Mouse (Mus musculus) limb, embryonic 11.5 days (tissue): ENCODE measurements around the gene Znrf1. TPM values are rescaled to one million over a fixed set of nuclear protein-coding genes. Genes with fewer than 3 reads are reported as not detected.

ENCODE experiments used
- ATAC-seq: fragments of 200-750 bp; cut with Nextera tagmentation; 2 replicates; pipeline ENCODE4 v1.8.0; 2017; ENCODE audit warnings: low read depth; ENCODE audit not compliant: insufficient number of reproducible peaks, low FRiP score, low TSS enrichment
- DNase-seq: peaks from one replicate; pipeline ENCODE4 v3.0.0-alpha.2; 2015; ENCODE audit warnings: low spot score
- H3K27ac ChIP-seq: fragments of 300-500 bp; sonication (generic); replicated peaks from 2 replicates; pipeline ENCODE4 v1.5.1; 2014; ENCODE audit warnings: low read depth, mild to moderate bottlenecking, low read length
- H3K27me3 ChIP-seq: fragments of 300-500 bp; sonication (generic); 2 replicates; pipeline ENCODE4 v1.6.1; 2014; ENCODE audit warnings: mild to moderate bottlenecking, low read length, mixed read lengths; ENCODE audit not compliant: control insufficient read depth, insufficient read depth
- H3K36me3 ChIP-seq: fragments of 300-500 bp; sonication (generic); 2 replicates; pipeline ENCODE4 v1.6.1; 2014; ENCODE audit warnings: mild to moderate bottlenecking, low read length, moderate library complexity, mixed read lengths; ENCODE audit not compliant: control insufficient read depth, insufficient read depth
- H3K4me1 ChIP-seq: fragments of 300-500 bp; sonication (generic); 2 replicates; pipeline ENCODE4 v1.6.1; 2014; ENCODE audit warnings: low read length, mixed read lengths; ENCODE audit not compliant: control insufficient read depth, insufficient read depth
- H3K4me2 ChIP-seq: fragments of 300-500 bp; sonication (generic); 2 replicates; pipeline ENCODE4 v1.6.1; 2014; ENCODE audit warnings: low read depth, mild to moderate bottlenecking, moderate library complexity; ENCODE audit not compliant: severe bottlenecking
- H3K4me3 ChIP-seq: fragments of 300-500 bp; sonication (generic); 2 replicates; pipeline ENCODE4 v1.5.1; 2014; ENCODE audit warnings: low read depth, low read length
- H3K9ac ChIP-seq: fragments of 300-500 bp; sonication (generic); 2 replicates; pipeline ENCODE4 v1.6.1; 2014; ENCODE audit warnings: mild to moderate bottlenecking, low read length
- H3K9me3 ChIP-seq: fragments of 300-500 bp; sonication (generic); 2 replicates; pipeline ENCODE4 v1.6.1; 2016; ENCODE audit warnings: low read length; ENCODE audit not compliant: control insufficient read depth
- WGBS: fragments of 180-500 bp; shearing (Covaris S2); extraction: QIAGEN DNeasy Blood & Tissue Kit; methylation state at CpG from one replicate; pipeline ENCODE4 v1.1.7; 2014; 5-methylcytosine and 5-hydroxymethylcytosine counted together
- polyA plus RNA-seq: library from polyadenylated mRNA; unstranded; fragments of >200 nt; fragmentation: Nextera tagmentation; extraction: Ambion mirVana; gene quantifications from 2 replicates; pipeline ENCODE4 v1.2.1, GENCODE M21; 2014

Znrf1 gene
- polyA plus RNA-seq, 1 experiment from 2014 or later = 49.9 TPM

DNA sequence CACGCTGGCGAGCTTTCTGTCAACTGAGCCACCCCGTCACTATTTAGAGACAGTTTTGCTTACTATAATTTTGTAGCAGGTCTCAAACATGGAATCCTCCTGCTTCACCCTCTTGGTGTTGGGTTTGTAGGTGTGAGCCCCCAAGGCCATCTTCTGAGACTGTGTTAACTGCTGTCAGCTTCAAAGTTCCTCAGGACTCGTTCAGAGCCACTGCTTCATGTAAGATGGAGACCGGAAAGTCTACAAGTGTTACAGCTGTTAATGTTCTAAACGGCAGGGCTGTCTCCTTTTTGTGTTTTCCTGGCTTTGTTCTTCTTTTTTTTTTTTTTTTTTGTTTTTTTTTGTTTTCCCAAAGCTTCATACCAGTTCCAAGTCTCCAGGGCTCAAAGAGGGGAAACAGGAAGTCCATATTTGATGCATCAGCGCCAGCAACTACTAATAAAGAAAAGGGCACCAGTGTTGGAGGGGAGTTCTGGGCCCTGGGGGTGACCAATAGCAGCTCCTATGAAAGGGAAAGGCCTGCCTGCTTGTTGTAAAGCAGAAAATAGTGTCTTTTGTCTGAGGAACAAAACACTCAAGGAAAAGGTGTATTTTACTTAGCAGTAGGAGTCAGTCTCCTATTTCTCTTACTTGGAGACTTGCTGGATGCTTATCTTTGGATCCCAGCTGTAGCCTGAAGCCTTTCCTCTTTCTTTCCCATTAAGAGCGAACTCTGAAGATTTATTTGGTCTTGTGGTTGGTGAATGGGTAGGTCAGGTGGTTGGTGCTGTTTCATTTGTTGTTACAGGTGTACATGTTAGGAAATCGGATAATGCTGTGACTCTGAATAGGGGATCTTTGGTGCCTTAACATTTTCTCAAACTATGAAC, 14.3 kb downstream of the Znrf1 start:
- DNase-seq (no peak), ATAC-seq (no peak)
- no peak overlapping the region for H3K4me3 ChIP-seq
- WGBS = 78% methylated on average over 9 of the region's 9 CpGs
- H3K4me1 ChIP-seq = no peaks in the 10 kb centered on the region
- H3K4me2 ChIP-seq = no peak overlapping the region
- no peak overlapping the region for H3K27ac ChIP-seq
- H3K36me3 ChIP-seq = peaks cover 4% of the 10 kb centered on the region; the same call in 1 of the 2 replicates
- H3K9me3 ChIP-seq = no peaks in the 10 kb centered on the region
- no peak overlapping the region for H3K9ac ChIP-seq
- no peaks in the 10 kb centered on the region for H3K27me3 ChIP-seq

DNA sequence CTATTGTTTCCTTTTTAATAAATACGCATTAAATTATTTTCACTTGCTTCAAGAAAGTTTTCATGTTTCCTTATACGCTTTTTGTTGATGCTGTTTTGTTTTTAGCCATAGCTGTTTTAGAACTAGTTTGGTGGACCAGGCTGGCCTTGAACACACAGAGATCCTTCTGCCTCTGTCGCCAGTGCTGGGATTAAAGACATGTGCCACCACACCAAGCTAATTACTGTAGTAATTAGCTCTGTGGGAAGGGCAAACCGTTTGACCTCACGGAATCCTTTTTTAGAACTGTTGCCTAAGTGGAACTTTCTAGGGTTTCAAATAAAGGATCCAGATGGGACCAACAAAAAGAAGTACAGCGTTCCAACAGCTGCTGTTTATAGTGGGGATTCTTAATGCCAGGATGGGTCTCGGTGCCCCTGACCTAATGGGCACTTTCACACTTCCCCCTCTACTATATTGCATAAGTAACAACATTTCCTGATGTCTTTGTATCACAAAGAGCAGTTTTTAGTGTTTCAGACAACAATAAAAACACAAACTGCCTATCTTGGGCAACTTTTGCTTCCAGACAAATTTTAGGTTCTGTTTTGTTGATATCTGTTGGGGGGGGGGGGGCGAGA, 15.7 kb downstream of the Znrf1 start:
- Histone ChIP-seq H3K36me3 (peaks cover 4% of the 10 kb centered on the region; the same call in 1 of the 2 replicates), H3K9ac (no peak overlapping the region), H3K27me3 (no peaks in the 10 kb centered on the region), H3K4me1 (no peaks in the 10 kb centered on the region), H3K4me2 (no peak overlapping the region), H3K9me3 (no peaks in the 10 kb centered on the region), H3K4me3 (no peak overlapping the region), H3K27ac (no peak overlapping the region)
- 65% methylated on average over 8 of the region's 8 CpGs for WGBS
- ATAC-seq (no peak), DNase-seq (no peak)

DNA sequence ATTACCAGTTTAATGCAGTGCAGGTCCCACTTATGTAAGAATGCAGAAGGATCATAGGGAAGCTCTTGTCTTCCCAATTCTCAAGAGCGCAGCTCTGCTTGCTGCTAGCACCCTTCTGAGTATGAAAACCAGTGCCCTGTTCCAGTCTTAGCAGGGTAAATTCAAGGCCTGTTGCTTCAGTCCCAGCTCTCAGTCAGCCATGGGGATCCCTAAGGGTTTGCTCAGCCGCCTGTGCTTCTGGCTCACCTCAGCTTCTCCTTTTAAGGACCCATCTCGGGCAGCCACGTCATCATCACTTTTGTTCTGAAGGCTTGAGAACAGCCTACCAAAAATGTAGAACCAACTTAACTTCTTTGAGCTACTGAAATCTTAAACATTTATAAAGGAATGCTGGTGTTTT, 25.9 kb downstream of the Znrf1 start:
- DNase-seq = no peak
- no peaks in the 10 kb centered on the region; the same call in 1 of the 2 replicates for H3K4me1 ChIP-seq
- H3K9me3 ChIP-seq = no peaks in the 10 kb centered on the region
- WGBS = 92% methylated on average over 4 of the region's 4 CpGs
- no peak overlapping the region for H3K4me2 ChIP-seq
- H3K27ac ChIP-seq = no peak overlapping the region
- ATAC-seq = no peak
- H3K36me3 ChIP-seq = no peaks in the 10 kb centered on the region
- H3K4me3 ChIP-seq = no peak overlapping the region
- H3K27me3 ChIP-seq = no peaks in the 10 kb centered on the region
- no peak overlapping the region for H3K9ac ChIP-seq

DNA sequence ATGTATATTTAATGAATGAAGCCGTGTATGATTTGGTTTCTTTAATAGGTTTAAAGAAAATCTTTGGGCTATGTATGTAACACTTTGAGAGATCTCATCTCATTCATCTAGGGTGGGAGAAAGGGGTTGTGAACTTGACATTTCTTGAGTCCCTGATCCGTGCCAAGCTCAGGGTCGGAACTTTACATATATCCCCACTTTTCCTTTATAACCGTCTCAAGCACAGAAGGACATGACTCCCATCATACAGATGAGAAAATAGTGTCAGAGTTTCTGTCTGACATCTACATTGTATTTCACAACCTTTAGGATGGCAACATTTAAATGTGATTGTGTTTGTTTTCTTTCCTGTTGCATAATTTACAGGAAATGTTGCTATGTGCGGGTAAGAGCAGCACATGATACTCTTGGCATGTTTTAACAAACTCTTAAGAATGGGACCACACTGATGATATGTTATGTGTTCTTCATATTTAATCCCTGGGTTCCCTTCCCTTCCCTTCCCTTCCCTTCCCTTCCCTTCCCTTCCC, 26.4 kb downstream of the Znrf1 start:
- H3K27ac ChIP-seq = no peak overlapping the region

DNA sequence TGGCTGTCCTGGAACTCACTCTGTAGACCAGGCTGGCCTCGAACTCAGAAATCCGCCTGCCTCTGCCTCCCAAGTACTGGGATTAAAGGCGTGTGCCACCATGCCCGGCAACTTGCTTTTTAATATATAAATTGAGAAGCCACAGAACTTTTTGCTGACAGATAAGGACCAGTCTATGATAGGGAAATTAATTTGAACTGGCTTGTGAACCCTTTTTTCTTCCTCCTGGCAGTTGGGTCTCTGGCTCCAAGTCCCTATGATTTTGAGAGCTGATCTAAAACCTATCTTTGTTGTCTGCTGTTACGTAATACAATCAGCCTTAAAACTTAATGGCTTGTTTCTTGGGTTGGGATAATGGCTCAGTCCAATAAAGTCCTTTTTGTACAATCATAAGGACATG, 27.2 kb downstream of the Znrf1 start:
- Histone ChIP-seq H3K27ac (no peak overlapping the region), H3K27me3 (no peaks in the 10 kb centered on the region), H3K36me3 (no peaks in the 10 kb centered on the region), H3K9me3 (no peaks in the 10 kb centered on the region), H3K9ac (no peak overlapping the region), H3K4me2 (no peak overlapping the region), H3K4me1 (no peaks in the 10 kb centered on the region; the same call in none of the 2 replicates), H3K4me3 (no peak overlapping the region)
- no peak for ATAC-seq
- DNase-seq = no peak
- WGBS = 98% methylated on average over 5 of the region's 5 CpGs

More for the DNA sequence above, 26.4 kb downstream of the Znrf1 start:
- Histone ChIP-seq H3K27me3 (no peaks in the 10 kb centered on the region), H3K9me3 (no peaks in the 10 kb centered on the region), H3K4me3 (no peak overlapping the region), H3K36me3 (no peaks in the 10 kb centered on the region), H3K9ac (no peak overlapping the region), H3K4me2 (no peak overlapping the region), H3K4me1 (no peaks in the 10 kb centered on the region; the same call in none of the 2 replicates)
- no peak for DNase-seq
- 93% methylated on average over 5 of the region's 5 CpGs for WGBS
- no peak for ATAC-seq

DNA sequence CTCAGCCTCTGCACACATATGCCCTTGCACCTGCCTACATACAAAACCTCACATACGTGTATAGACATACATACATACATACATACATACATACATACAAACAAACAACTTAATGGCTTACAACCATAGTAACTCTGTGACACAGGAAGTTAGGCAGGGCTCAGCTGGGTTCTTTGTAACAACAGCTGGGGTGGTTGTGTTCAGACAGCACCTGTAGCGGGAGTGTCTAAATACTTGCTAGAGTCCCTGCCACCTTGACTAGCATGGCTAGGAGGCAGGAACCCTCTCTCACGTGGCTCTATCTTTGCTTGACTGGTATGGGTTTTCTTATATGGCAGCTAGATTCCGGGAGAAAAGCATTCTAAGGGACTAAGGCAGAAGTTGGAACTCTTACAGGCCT, 27.8 kb downstream of the Znrf1 start:
- H3K4me2 ChIP-seq = no peak overlapping the region
- H3K36me3 ChIP-seq = no peaks in the 10 kb centered on the region
- no peaks in the 10 kb centered on the region; the same call in none of the 2 replicates for H3K4me1 ChIP-seq
- H3K27me3 ChIP-seq = no peaks in the 10 kb centered on the region
- no peak overlapping the region for H3K27ac ChIP-seq
- ATAC-seq (no peak), DNase-seq (no peak)
- 92% methylated on average over 4 of the region's 4 CpGs for WGBS
- no peaks in the 10 kb centered on the region for H3K9me3 ChIP-seq
- no peak overlapping the region for H3K9ac ChIP-seq
- H3K4me3 ChIP-seq = no peak overlapping the region

DNA sequence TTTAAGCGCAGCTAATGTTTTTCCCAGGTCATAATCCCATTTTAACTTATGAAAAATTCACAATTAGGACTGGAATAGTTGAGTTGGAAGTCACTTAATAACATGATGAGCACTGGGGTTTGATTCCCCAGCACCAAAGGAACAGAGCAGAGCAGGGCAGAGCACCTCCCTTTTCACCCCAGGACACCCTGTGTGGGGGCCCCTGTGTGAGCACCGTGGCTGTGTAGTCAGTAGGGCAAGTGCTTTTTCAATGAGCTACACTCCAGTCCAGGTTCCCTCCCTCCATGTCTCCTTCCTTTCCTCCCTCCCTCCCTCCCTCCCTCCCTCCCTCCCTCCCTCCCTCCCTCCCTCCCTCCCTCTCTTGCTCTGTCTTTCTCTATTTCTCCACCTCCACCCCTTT, 28.2 kb downstream of the Znrf1 start:
- Histone ChIP-seq H3K27me3 (no peaks in the 10 kb centered on the region), H3K9me3 (no peaks in the 10 kb centered on the region), H3K4me1 (no peaks in the 10 kb centered on the region; the same call in none of the 2 replicates), H3K4me3 (no peak overlapping the region), H3K36me3 (no peaks in the 10 kb centered on the region), H3K4me2 (no peak overlapping the region), H3K9ac (no peak overlapping the region), H3K27ac (no peak overlapping the region)
- ATAC-seq (no peak), DNase-seq (no peak)
- WGBS = 97% methylated on average over 2 of the region's 2 CpGs

DNA sequence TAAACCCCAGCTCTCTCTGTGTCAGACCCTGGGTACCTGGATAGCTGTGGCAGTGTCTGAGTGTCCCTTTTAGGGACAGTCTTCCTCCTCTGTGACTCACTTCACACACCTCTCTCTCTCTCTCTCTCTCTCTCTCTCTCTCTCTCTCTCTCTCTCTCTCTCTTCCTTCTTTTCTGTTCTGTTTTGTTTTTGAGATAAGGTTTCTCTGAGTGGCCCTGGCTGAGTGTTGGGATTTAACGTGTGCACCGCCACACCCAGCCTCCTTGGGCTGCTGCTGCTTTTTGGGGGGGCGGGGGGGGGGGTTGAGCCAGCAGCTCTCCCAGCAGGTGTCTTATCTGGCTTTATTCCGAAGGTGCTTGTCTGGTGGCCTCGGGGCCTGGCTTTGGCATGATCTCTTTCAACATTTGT, 29.9 kb downstream of the Znrf1 start:
- ATAC-seq = no peak
- H3K4me1 ChIP-seq = no peaks in the 10 kb centered on the region; the same call in none of the 2 replicates
- H3K9me3 ChIP-seq = no peaks in the 10 kb centered on the region
- H3K9ac ChIP-seq = no peak overlapping the region
- DNase-seq = no peak
- no peak overlapping the region for H3K4me3 ChIP-seq
- no peaks in the 10 kb centered on the region for H3K36me3 ChIP-seq
- H3K27me3 ChIP-seq = no peaks in the 10 kb centered on the region
- no peak overlapping the region for H3K27ac ChIP-seq
- no peak overlapping the region for H3K4me2 ChIP-seq
- WGBS = 51% methylated on average over 5 of the region's 5 CpGs
